Mouse (Mus musculus): ENCODE measurements around the gene Samm50. TPM values are rescaled to one million over a fixed set of nuclear protein-coding genes. Genes with fewer than 3 reads are reported as not detected.

Gene Samm50
- polyA plus RNA-seq, 1 experiment from 2014 or later, result 59.9 TPM

GRCm38 (mm10) chr15:84168170-84169161 is 23.6 kb upstream of the Samm50 start:
- DNase-seq (ENCODE audit: low spot score) (peak; percentile 39), ATAC-seq (peak; percentile 47)
- H3K27ac ChIP-seq (ENCODE audit: low read length), result no peak overlapping the region
- H3K9me3 ChIP-seq (ENCODE audit: low read length), result no peaks in the 10 kb centered on the region
- 2% methylated on average over 28 of the region's 28 CpGs for WGBS
- no peak overlapping the region for H3K9ac ChIP-seq (replicated peaks; ENCODE audit: low read depth)
- peak overlapping the region; percentile 28 for H3K4me3 ChIP-seq (ENCODE audit: low read depth, low read length)
- no peaks in the 10 kb centered on the region for H3K36me3 ChIP-seq (ENCODE audit: insufficient read depth, low read length)
- TF ChIP-seq EP300 (IDR thresholded peaks at IDR 0.05) (no peak), CTCF (IDR thresholded peaks at IDR 0.05) (no peak)
- no peaks in the 10 kb centered on the region for H3K27me3 ChIP-seq (replicated peaks; ENCODE audit: insufficient read depth, low read length)
- H3K4me1 ChIP-seq (ENCODE audit: insufficient read depth, low read depth, low read length), result no peaks in the 10 kb centered on the region
- H3K4me2 ChIP-seq (replicated peaks; ENCODE audit: low read depth, low read length), result peak overlapping the region; percentile 54

- Histone ChIP-seq H3K27ac (ENCODE audit: low read length) (no peak overlapping the region), H3K4me1 (ENCODE audit: insufficient read depth, low read depth, low read length) (no peaks in the 10 kb centered on the region), H3K4me2 (replicated peaks; ENCODE audit: low read depth, low read length) (no peak overlapping the region), H3K36me3 (ENCODE audit: insufficient read depth, low read length) (no peaks in the 10 kb centered on the region), H3K27me3 (replicated peaks; ENCODE audit: insufficient read depth, low read length) (no peaks in the 10 kb centered on the region), H3K9ac (replicated peaks; ENCODE audit: low read depth) (no peak overlapping the region), H3K4me3 (ENCODE audit: low read depth, low read length) (no peak overlapping the region), H3K9me3 (ENCODE audit: low read length) (no peaks in the 10 kb centered on the region)
- WGBS, result 71% methylated on average over 1 of the region's 1 CpGs
- DNase-seq (ENCODE audit: low spot score), result no peak
- TF ChIP-seq CTCF (IDR thresholded peaks at IDR 0.05) (no peak), EP300 (IDR thresholded peaks at IDR 0.05) (no peak)
- ATAC-seq, result no peak
Measured at GRCm38 (mm10) chr15:84169511-84169910, 22.5 kb upstream of the Samm50 start.

GRCm38 (mm10) chr15:84171166-84171565 is 20.9 kb upstream of the Samm50 start:
- H3K27me3 ChIP-seq (replicated peaks; ENCODE audit: insufficient read depth, low read length), result no peaks in the 10 kb centered on the region
- ATAC-seq (no peak), DNase-seq (ENCODE audit: low spot score) (no peak)
- 73% methylated on average over 7 of the region's 7 CpGs for WGBS
- H3K27ac ChIP-seq (ENCODE audit: low read length), result no peak overlapping the region
- H3K36me3 ChIP-seq (ENCODE audit: insufficient read depth, low read length), result no peaks in the 10 kb centered on the region
- no peak overlapping the region for H3K9ac ChIP-seq (replicated peaks; ENCODE audit: low read depth)
- H3K9me3 ChIP-seq (ENCODE audit: low read length), result no peaks in the 10 kb centered on the region
- TF ChIP-seq EP300 (IDR thresholded peaks at IDR 0.05) (no peak), CTCF (IDR thresholded peaks at IDR 0.05) (no peak)
- no peak overlapping the region for H3K4me2 ChIP-seq (replicated peaks; ENCODE audit: low read depth, low read length)
- no peak overlapping the region for H3K4me3 ChIP-seq (ENCODE audit: low read depth, low read length)
- H3K4me1 ChIP-seq (ENCODE audit: insufficient read depth, low read depth, low read length), result no peaks in the 10 kb centered on the region

- H3K36me3 ChIP-seq (ENCODE audit: insufficient read depth, low read length), result no peaks in the 10 kb centered on the region
- ATAC-seq, result no peak
- no peaks in the 10 kb centered on the region for H3K4me1 ChIP-seq (ENCODE audit: insufficient read depth, low read depth, low read length)
- no peak for DNase-seq (ENCODE audit: low spot score)
- H3K4me2 ChIP-seq (replicated peaks; ENCODE audit: low read depth, low read length), result no peak overlapping the region
- H3K27ac ChIP-seq (ENCODE audit: low read length), result no peak overlapping the region
- H3K27me3 ChIP-seq (replicated peaks; ENCODE audit: insufficient read depth, low read length), result no peaks in the 10 kb centered on the region
- no peak overlapping the region for H3K9ac ChIP-seq (replicated peaks; ENCODE audit: low read depth)
- WGBS, result 92% methylated on average over 9 of the region's 9 CpGs
- H3K4me3 ChIP-seq (ENCODE audit: low read depth, low read length), result no peak overlapping the region
- TF ChIP-seq CTCF (IDR thresholded peaks at IDR 0.05), result no peak
- no peak for TF ChIP-seq EP300 (IDR thresholded peaks at IDR 0.05)
- no peaks in the 10 kb centered on the region for H3K9me3 ChIP-seq (ENCODE audit: low read length)
Measured at GRCm38 (mm10) chr15:84178733-84179132, 13.3 kb upstream of the Samm50 start.

- no peak for DNase-seq (ENCODE audit: low spot score)
- no peak for ATAC-seq
- 64% methylated on average over 6 of the region's 6 CpGs for WGBS
Measured at GRCm38 (mm10) chr15:84182000-84182399, 10.0 kb upstream of the Samm50 start.

GRCm38 (mm10) chr15:84183967-84184366 is 8.1 kb upstream of the Samm50 start:
- Histone ChIP-seq H3K4me2 (replicated peaks; ENCODE audit: low read depth, low read length) (no peak overlapping the region), H3K4me1 (ENCODE audit: insufficient read depth, low read depth, low read length) (no peaks in the 10 kb centered on the region), H3K4me3 (ENCODE audit: low read depth, low read length) (no peak overlapping the region), H3K9me3 (ENCODE audit: low read length) (no peaks in the 10 kb centered on the region), H3K27me3 (replicated peaks; ENCODE audit: insufficient read depth, low read length) (no peaks in the 10 kb centered on the region), H3K27ac (ENCODE audit: low read length) (no peak overlapping the region), H3K9ac (replicated peaks; ENCODE audit: low read depth) (no peak overlapping the region), H3K36me3 (ENCODE audit: insufficient read depth, low read length) (no peaks in the 10 kb centered on the region)
- 21% methylated on average over 1 of the region's 1 CpGs for WGBS
- DNase-seq (ENCODE audit: low spot score) (no peak), ATAC-seq (peak; percentile 55)
- TF ChIP-seq EP300 (IDR thresholded peaks at IDR 0.05) (no peak), CTCF (IDR thresholded peaks at IDR 0.05) (no peak)

More at GRCm38 (mm10) chr15:84182000-84182399, 10.0 kb upstream of the Samm50 start:
- Histone ChIP-seq H3K9ac (replicated peaks; ENCODE audit: low read depth) (no peak overlapping the region), H3K27me3 (replicated peaks; ENCODE audit: insufficient read depth, low read length) (no peaks in the 10 kb centered on the region), H3K4me3 (ENCODE audit: low read depth, low read length) (no peak overlapping the region), H3K4me2 (replicated peaks; ENCODE audit: low read depth, low read length) (no peak overlapping the region), H3K36me3 (ENCODE audit: insufficient read depth, low read length) (no peaks in the 10 kb centered on the region), H3K27ac (ENCODE audit: low read length) (no peak overlapping the region), H3K9me3 (ENCODE audit: low read length) (no peaks in the 10 kb centered on the region), H3K4me1 (ENCODE audit: insufficient read depth, low read depth, low read length) (no peaks in the 10 kb centered on the region)
- TF ChIP-seq CTCF (IDR thresholded peaks at IDR 0.05) (no peak), EP300 (IDR thresholded peaks at IDR 0.05) (no peak)
